Mouse (Mus musculus) ES-E14 (cell line): Measurements from ENCODE around the gene Alk. TPM values are rescaled to one million over a fixed set of nuclear protein-coding genes. Genes with fewer than 3 reads are reported as not detected.

Experiments
- DNase-seq: peaks from one replicate; pipeline ENCODE4 v3.0.0-alpha.2; 2013; ENCODE audit warnings: low read depth, low spot score
- H3K27ac ChIP-seq: 2 replicates; pipeline ENCODE4 v1.5.1; 2012; ENCODE audit warnings: low read depth, mild to moderate bottlenecking, low read length, moderate library complexity, mixed read lengths; ENCODE audit not compliant: poor library complexity, insufficient read depth, severe bottlenecking
- H3K36me3 ChIP-seq: 2 replicates; pipeline ENCODE4 v1.6.1; 2012; ENCODE audit warnings: mild to moderate bottlenecking, low read length, moderate library complexity, mixed read lengths; ENCODE audit not compliant: control insufficient read depth, poor library complexity, insufficient read depth, severe bottlenecking
- H3K4me1 ChIP-seq, 2 experiments: fragments of 150-350 bp in 1 of 2; sonication (generic) in 1 of 2; 2 replicates each; pipeline ENCODE4 v1.6.1; 2012; ENCODE audit warnings: low read length in 2 of 2, mild to moderate bottlenecking in 1 of 2, mixed read lengths in 1 of 2; ENCODE audit not compliant: control insufficient read depth in 2 of 2, insufficient read depth in 2 of 2, poor library complexity in 1 of 2
- H3K4me3 ChIP-seq, 2 experiments: fragments of 150-350 bp in 1 of 2; sonication (generic) in 1 of 2; 2 replicates each; pipeline ENCODE4 v1.5.1; 2012; ENCODE audit warnings: low read length in 2 of 2, low read depth in 1 of 2, mild to moderate bottlenecking in 1 of 2, mixed read lengths in 1 of 2; ENCODE audit not compliant: insufficient read depth in 1 of 2, poor library complexity in 1 of 2, severe bottlenecking in 1 of 2
- H3K9ac ChIP-seq: 2 replicates; pipeline ENCODE4 v1.6.1; 2012; ENCODE audit warnings: low read depth, mild to moderate bottlenecking, low read length, mixed read lengths; ENCODE audit not compliant: poor library complexity, insufficient read depth, severe bottlenecking
- H3K9me3 ChIP-seq: fragments of 150-350 bp; sonication (generic); 2 replicates; pipeline ENCODE4 v1.6.1; 2012; ENCODE audit warnings: low read depth, mild to moderate bottlenecking, low read length; ENCODE audit not compliant: control insufficient read depth, insufficient read depth
- CHD2 ChIP-seq: IDR thresholded peaks from 2 replicates; pipeline ENCODE4 v1.6.1; 2014; ENCODE audit warnings: mild to moderate bottlenecking, low read depth, low read length, inconsistent platforms
- HCFC1 ChIP-seq: IDR thresholded peaks from 2 replicates; pipeline ENCODE4 v1.6.1; 2012; ENCODE audit warnings: low read length, inconsistent platforms, borderline replicate concordance; ENCODE audit not compliant: insufficient read depth
- MAFK ChIP-seq: IDR thresholded peaks from 2 replicates; pipeline ENCODE4 v1.6.1; 2014; ENCODE audit warnings: mild to moderate bottlenecking, low read depth, low read length, inconsistent platforms; ENCODE audit not compliant: insufficient read depth
- ZC3H11A ChIP-seq: IDR thresholded peaks from 2 replicates; pipeline ENCODE4 v1.6.1; 2012; ENCODE audit warnings: low read depth, mild to moderate bottlenecking, inconsistent platforms, low read length, borderline replicate concordance
- ZNF384 ChIP-seq: IDR thresholded peaks from 2 replicates; pipeline ENCODE4 v1.6.1; 2012; ENCODE audit warnings: low read depth, low read length, inconsistent platforms
- in situ Hi-C, 2 experiments: fragments of 600-800 bp; cut with MboI; formaldehyde crosslinking; loops; one replicate each; pipeline ENCODE4 v1.15.1; 2025; ENCODE audit warnings: low sequenced_read_pairs in 2 of 2, inconsistent platforms in 1 of 2; ENCODE audit not compliant: unreplicated experiment in 2 of 2
- total RNA-seq: library from RNA; depleted of rRNA; stranded (reverse); fragments of 300-350 nt; gene quantifications from 2 replicates; pipeline ENCODE4 v1.2.3, GENCODE M21; 2012

Alk gene
- total RNA-seq, 1 experiment = 0.58 TPM

- in situ Hi-C loops = no loop called here
- H3K4me3 ChIP-seq = no peak overlapping the region
- no peaks in the 10 kb centered on the region for H3K4me1 ChIP-seq
- no peak for DNase-seq
- no peak for TF ChIP-seq ZNF384
- TF ChIP-seq ZC3H11A = no peak
- no peak for TF ChIP-seq HCFC1
- no peak for TF ChIP-seq CHD2
- no peak for TF ChIP-seq MAFK
- H3K27ac ChIP-seq = no peak overlapping the region
- no peaks in the 10 kb centered on the region for H3K9me3 ChIP-seq
- no peaks in the 10 kb centered on the region for H3K36me3 ChIP-seq
- H3K9ac ChIP-seq = no peak overlapping the region
Measured at GRCm38 (mm10) chr17:72474166-72474565, 130.3 kb downstream of the Alk start.

DNA sequence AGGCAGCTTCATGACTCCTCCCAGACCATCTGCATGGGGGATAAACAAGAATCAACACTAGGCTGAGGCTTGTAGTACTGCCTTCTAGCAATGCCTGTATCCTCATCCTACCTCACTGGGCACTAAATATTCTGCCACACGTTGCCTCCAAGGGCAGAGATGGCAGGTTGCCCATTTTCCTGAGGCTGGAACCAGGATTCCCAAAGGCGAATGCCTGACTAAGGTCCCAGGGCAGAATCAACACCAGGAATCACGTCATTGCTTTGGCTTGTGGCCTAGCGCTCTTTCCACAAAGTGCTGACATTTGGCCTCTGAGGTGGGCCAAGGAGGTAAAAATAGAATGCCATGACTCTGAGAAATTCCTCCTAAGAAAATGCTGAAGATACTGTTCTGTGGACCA, 155.9 kb downstream of the Alk start:
- H3K4me1 ChIP-seq = no peaks in the 10 kb centered on the region
- no peak overlapping the region for H3K27ac ChIP-seq
- DNase-seq = no peak
- H3K4me3 ChIP-seq = no peak overlapping the region
- no peaks in the 10 kb centered on the region for H3K36me3 ChIP-seq
- in situ Hi-C loops = no loop called here
- H3K9ac ChIP-seq = no peak overlapping the region
- TF ChIP-seq ZC3H11A (no peak), CHD2 (no peak), HCFC1 (no peak), ZNF384 (no peak), MAFK (no peak)
- H3K9me3 ChIP-seq = no peaks in the 10 kb centered on the region

- Histone ChIP-seq H3K4me3 (no peak overlapping the region), H3K4me1 (no peaks in the 10 kb centered on the region), H3K9me3 (no peaks in the 10 kb centered on the region), H3K27ac (no peak overlapping the region), H3K36me3 (no peaks in the 10 kb centered on the region), H3K9ac (no peak overlapping the region)
- TF ChIP-seq ZC3H11A = no peak
- no peak for TF ChIP-seq MAFK
- TF ChIP-seq HCFC1 = no peak
- no peak for TF ChIP-seq CHD2
- no peak for TF ChIP-seq ZNF384
- DNase-seq = no peak
- in situ Hi-C loops = no loop called here
Measured at GRCm38 (mm10) chr17:72445204-72446177, 158.9 kb downstream of the Alk start.

DNA sequence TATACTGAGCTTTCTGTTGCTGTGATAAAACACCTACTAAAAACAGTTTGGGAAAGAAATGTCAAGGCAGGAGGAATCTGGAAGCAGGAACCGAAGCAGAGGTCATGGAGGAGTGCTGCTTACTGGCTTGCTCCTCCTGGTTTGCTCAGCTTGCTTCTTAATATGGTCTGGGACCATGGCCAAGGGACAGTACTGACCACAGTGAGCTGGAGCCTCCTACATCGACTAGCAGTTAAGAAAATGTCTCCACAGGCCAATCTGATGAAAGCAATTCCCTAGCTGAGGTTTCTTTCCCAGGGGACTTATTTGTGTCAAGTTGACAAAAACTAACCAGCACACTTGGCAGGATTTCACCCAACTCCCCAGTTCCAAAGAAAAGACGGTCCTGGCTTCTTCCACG, 187.0 kb downstream of the Alk start:
- TF ChIP-seq HCFC1 (no peak), ZC3H11A (no peak), ZNF384 (no peak), MAFK (no peak), CHD2 (no peak)
- Histone ChIP-seq H3K27ac (no peak overlapping the region), H3K4me1 (no peaks in the 10 kb centered on the region), H3K36me3 (no peaks in the 10 kb centered on the region), H3K9ac (no peak overlapping the region), H3K4me3 (no peak overlapping the region), H3K9me3 (no peaks in the 10 kb centered on the region)
- DNase-seq = no peak
- in situ Hi-C loops = no loop called here
